Mouse (Mus musculus) heart, postnatal 0 days (tissue): ENCODE results near the gene Gm36028. TPM values are rescaled to one million over a fixed set of nuclear protein-coding genes. Genes with fewer than 3 reads are reported as not detected.

ENCODE experiments used
- ATAC-seq: fragments of 200-750 bp; cut with Nextera tagmentation; 2 replicates; pipeline ENCODE4 v1.8.0; 2017; ENCODE audit warnings: low read depth, moderate number of reproducible peaks, moderate library complexity; ENCODE audit not compliant: insufficient read depth
- DNase-seq: peaks from one replicate; pipeline ENCODE4 v3.0.0-alpha.2; 2016; ENCODE audit warnings: low spot score
- H3K27ac ChIP-seq: fragments of 300-500 bp; sonication (generic); 2 replicates; pipeline ENCODE4 v1.5.1; 2014; ENCODE audit warnings: low read depth, mild to moderate bottlenecking
- H3K27me3 ChIP-seq: fragments of 300-500 bp; sonication (generic); 2 replicates; pipeline ENCODE4 v1.6.1; 2014; ENCODE audit warnings: low read length, mixed read lengths; ENCODE audit not compliant: control insufficient read depth, insufficient read depth
- H3K36me3 ChIP-seq: fragments of 300-500 bp; sonication (generic); replicated peaks from 2 replicates; pipeline ENCODE4 v1.6.1; 2014; ENCODE audit warnings: low read length, mixed read lengths; ENCODE audit not compliant: control insufficient read depth, insufficient read depth
- H3K4me1 ChIP-seq: fragments of 300-500 bp; sonication (generic); 2 replicates; pipeline ENCODE4 v1.6.1; 2014; ENCODE audit warnings: antibody characterized with exemption; ENCODE audit not compliant: control insufficient read depth, insufficient read depth
- H3K4me2 ChIP-seq: fragments of 300-500 bp; sonication (generic); 2 replicates; pipeline ENCODE4 v1.6.1; 2014; ENCODE audit warnings: low read depth, mild to moderate bottlenecking, low read length, moderate library complexity
- H3K4me3 ChIP-seq: fragments of 300-500 bp; sonication (generic); 2 replicates; pipeline ENCODE4 v1.5.1; 2014; ENCODE audit warnings: low read depth, low read length
- H3K9ac ChIP-seq: fragments of 300-500 bp; sonication (generic); replicated peaks from 2 replicates; pipeline ENCODE4 v1.6.1; 2014; ENCODE audit warnings: low read depth, low read length, mixed read lengths
- H3K9me3 ChIP-seq: fragments of 300-500 bp; sonication (generic); replicated peaks from 2 replicates; pipeline ENCODE4 v1.6.1; 2016; ENCODE audit warnings: low read length; ENCODE audit not compliant: control insufficient read depth
- CTCF ChIP-seq: IDR thresholded peaks from 2 replicates; pipeline ENCODE4 v1.5.1; 2016; ENCODE audit warnings: antibody characterized with exemption, control low read depth, low read depth
- EP300 ChIP-seq: IDR thresholded peaks from 2 replicates; pipeline ENCODE4 v1.6.1; 2016; ENCODE audit warnings: antibody characterized with exemption, low read depth
- WGBS: fragments of 180-500 bp; shearing (Covaris S2); extraction: QIAGEN DNeasy Blood & Tissue Kit; methylation state at CpG from one replicate; pipeline ENCODE4 v1.1.7; 2014; 5-methylcytosine and 5-hydroxymethylcytosine counted together
- polyA plus RNA-seq: library from polyadenylated mRNA; unstranded; fragments of >200 nt; fragmentation: Nextera tagmentation; extraction: Ambion mirVana; gene quantifications from 2 replicates; pipeline ENCODE4 v1.2.1, GENCODE M21; 2015
- total RNA-seq: library from RNA; depleted of rRNA; stranded (reverse); fragments of >200 nt; gene quantifications from 2 replicates; pipeline ENCODE4 v1.2.3, GENCODE M21; 2014; ENCODE audit warnings: low replicate concordance; rRNA removed

Gene Gm36028
- total and polyA plus RNA-seq, 2 experiments from 2014 or later, result 3.7 to 4.2 TPM

DNA sequence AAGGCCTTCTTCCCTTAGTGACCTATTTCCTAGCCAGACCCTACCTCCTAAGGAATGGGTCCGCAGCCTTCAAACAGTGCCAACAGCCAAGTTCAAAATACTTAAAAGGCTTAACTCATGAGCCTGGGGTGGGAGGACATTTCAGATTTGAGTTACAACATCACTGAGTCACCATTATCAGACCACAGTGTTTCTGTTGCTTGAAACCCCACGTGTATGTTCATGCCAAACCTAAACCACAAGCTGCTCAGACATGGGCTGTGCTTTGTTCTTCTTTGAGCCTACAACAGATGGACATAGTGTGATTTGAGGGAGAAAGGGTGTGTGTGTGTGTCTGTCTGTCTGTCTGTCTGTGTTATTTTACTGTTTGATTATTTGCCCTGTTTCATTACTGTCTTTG, 59.8 kb downstream of the Gm36028 start:
- peaks cover 6% of the 10 kb centered on the region; the same call in 1 of the 2 replicates for H3K4me1 ChIP-seq
- H3K9me3 ChIP-seq, result no peaks in the 10 kb centered on the region
- DNase-seq, result no peak
- TF ChIP-seq EP300 (no peak), CTCF (no peak)
- peaks cover 26% of the 10 kb centered on the region for H3K36me3 ChIP-seq
- H3K27ac ChIP-seq, result no peak overlapping the region; the same call in 1 of the 2 replicates
- ATAC-seq, result no peak
- no peak overlapping the region for H3K9ac ChIP-seq
- no peaks in the 10 kb centered on the region for H3K27me3 ChIP-seq
- no peak overlapping the region for H3K4me3 ChIP-seq
- WGBS, result 78% methylated on average over 2 of the region's 2 CpGs
- H3K4me2 ChIP-seq, result no peak overlapping the region

Other genes starting within 250 kb of the Gm36028 start
- gene Ndufb4, start 206.7 kb downstream of the Gm36028 start, total RNA-seq, result 98.7 and 107 TPM in 2 replicates
- gene Ndufb4, start 206.7 kb downstream of the Gm36028 start, polyA plus RNA-seq, result 242 and 274 TPM in 2 replicates
- 289 and 316 TPM in 2 replicates for gene Fstl1, start 84.3 kb downstream of the Gm36028 start, total RNA-seq
- gene Fstl1, start 84.3 kb downstream of the Gm36028 start, polyA plus RNA-seq, result 271 and 272 TPM in 2 replicates
- gene Lrrc58, start 7.2 kb upstream of the Gm36028 start, total RNA-seq, result 57.6 and 69.2 TPM in 2 replicates
- gene Lrrc58, start 7.2 kb upstream of the Gm36028 start, polyA plus RNA-seq, result 23.7 and 24.2 TPM in 2 replicates
- 0.34 and 0.93 TPM in 2 replicates for gene Gpr156, start 55.4 kb upstream of the Gm36028 start, total RNA-seq
- 0.04 and 0.10 TPM in 2 replicates for gene Gpr156, start 55.4 kb upstream of the Gm36028 start, polyA plus RNA-seq
- 37.4 and 40.8 TPM in 2 replicates for gene Gsk3b, start 227.9 kb upstream of the Gm36028 start, total RNA-seq
- 31.3 and 31.5 TPM in 2 replicates for gene Gsk3b, start 227.9 kb upstream of the Gm36028 start, polyA plus RNA-seq